Mouse (Mus musculus) G1E-ER4 (cell line): ENCODE results near the gene Cpsf3. TPM values are rescaled to one million over a fixed set of nuclear protein-coding genes. Genes with fewer than 3 reads are reported as not detected.

Experiments
- GATA1 ChIP-seq: IDR thresholded peaks from one replicate; pipeline ENCODE4 v1.8.0; 2012; ENCODE audit warnings: low read length, inconsistent platforms
- polyA plus RNA-seq: library from polyadenylated mRNA; stranded (reverse); fragments of >175 nt; gene quantifications from 2 replicates; pipeline ENCODE4 v1.2.3, GENCODE M21; 2012

Cpsf3 gene
- 6.9 and 7.2 TPM in 2 replicates for polyA plus RNA-seq

DNA sequence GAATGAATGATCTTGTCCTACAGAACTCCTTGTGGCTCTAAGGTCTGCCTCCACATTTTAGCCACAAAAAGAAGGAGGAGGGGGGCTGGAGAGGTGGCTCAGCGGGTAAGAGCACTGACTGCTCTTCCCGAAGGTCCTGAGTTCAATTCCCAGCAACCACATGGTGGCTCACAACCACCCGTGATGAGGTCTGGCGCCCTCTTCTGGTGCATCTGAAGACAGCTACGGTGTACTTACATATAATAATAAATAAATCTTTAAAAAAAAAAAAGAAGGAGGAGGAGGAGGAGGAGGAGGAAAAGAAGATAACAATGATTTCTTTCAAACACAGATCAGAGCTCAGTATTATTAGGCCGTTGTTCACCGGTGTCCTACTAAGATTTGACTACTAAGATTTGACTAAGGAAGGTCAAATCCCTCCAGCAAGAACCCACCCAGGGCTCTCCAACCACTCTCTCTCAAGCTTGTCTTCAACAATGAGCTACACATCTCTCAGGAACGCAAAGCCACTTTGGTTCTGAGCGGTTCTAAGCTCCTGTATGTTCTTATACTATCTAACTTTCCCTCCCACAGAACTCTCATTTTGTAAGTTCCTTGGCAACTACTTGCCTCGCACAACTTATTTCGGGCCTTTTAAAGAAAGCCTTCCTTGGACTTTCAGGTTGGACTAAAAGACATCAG, at the start of gene Cpsf3:
Gene Cpsf3, plus strand, starts transcription at position 631 of the 681 bp plus-strand sequence.
- no peak for TF ChIP-seq GATA1

DNA sequence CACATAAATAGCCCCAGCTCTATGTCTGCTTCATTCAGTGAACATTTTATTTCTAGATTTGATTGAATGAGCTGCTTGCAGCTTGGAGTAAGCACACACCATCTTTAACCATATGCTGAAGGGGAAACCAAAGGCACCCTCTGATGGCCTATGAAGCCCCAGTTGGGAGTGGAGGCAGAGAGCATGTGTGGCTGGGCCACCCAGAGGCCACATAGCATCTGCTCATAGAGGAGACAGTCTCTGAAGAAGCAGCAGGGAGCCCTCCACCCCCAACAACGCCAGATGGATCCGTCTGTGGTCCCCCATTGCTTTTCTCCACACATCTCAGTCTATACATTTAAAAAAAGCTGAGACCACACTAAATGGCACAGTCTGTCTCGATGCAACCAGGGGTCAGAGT, 43.2 kb upstream of the Cpsf3 start:
- no peak for TF ChIP-seq GATA1

DNA sequence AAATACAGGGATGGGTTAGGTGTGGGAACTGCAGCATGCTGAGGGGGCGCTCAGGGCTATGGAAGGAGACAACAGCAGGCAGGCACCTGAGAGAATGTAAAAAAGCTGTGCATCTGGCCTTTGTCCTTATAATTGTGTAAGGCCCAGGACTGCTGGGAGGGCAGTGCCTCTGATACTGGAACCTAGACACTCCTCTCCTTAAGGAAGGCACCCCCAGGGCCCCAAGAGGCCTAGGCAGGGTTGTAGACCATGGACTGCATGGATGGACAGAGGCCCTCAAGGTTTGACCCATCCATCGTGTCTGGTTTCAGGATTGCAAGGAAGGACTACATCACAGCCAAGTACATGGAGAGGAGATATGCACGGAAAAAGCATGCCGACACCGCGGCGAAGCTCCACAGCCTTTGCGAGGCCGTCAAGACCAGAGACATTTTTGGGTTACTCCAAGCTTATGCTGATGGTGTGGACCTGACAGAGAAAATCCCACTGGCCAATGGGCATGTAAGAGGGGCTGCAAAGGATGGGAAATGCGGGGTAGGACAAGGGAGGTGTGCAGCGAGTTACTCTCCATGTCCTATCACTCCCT, 40.7 kb upstream of the Cpsf3 start:
- no peak for TF ChIP-seq GATA1

DNA sequence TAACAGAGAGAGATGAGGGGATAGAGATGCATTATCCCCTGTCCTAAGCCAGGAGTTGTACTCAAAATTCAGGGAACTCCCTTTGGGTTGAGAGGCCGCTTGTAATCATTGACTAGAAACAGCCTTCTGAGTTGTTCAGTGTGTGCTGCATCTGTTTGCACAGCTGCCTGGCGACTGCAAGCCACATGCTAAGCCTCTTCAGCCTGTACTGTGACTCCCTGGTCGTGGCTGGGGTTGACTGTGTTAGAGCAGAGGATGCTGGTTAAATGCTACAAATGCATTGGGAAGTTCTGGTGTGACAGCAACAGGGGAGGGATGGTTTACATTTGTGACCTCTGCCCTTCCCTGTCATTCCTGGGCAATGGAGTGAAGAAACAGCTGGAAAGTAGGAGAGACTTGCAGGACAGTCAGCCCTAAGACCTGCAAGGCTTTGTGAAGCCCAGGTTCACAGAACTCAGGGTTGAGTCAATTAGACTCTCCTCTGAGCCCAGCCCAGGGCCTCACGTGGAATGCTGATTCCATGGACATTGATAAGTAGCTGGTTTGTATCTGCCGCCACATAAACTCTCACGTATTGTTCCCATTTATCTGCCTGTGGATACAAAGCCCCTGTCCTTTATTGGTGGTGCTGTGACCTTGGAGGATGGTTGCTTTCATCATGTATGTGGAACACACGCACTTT, 37.3 kb upstream of the Cpsf3 start:
- TF ChIP-seq GATA1: no peak

DNA sequence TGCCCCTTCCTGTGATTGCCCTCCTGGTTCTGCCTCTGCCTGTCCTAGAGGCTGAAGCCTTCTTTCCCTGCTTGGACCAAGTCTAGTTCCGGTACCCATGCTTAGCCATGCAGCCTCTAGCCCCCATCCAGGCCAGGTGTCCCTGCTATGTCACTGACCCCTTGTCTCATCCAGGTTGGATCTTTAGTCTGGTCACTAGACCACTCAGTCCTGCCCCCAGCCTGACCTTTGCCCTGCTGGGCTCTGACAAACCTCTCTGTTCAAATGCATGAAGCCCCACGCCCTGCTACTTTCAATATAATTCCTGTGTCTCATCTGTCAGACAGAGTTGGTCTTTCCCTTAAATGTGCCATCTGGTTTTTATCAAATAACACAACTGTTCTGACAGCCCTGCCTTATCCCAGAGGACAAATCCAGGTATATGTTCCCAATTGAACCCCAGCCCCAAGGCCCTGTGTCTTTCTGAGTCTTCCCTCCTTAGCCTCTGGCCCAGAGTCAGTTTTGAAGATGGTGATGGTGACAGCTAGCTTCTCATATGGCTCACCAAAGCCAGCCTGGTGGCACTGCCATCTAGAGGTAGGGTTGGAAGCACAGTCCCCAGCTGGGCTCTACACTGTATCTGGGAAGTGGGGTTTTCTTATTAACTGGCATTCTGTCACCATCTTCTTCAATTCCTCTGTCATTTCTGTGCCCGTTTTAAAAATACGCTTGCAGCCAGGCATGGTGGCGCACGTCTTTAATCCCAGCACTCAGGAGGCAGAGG, 24.5 kb upstream of the Cpsf3 start:
- TF ChIP-seq GATA1: no peak

DNA sequence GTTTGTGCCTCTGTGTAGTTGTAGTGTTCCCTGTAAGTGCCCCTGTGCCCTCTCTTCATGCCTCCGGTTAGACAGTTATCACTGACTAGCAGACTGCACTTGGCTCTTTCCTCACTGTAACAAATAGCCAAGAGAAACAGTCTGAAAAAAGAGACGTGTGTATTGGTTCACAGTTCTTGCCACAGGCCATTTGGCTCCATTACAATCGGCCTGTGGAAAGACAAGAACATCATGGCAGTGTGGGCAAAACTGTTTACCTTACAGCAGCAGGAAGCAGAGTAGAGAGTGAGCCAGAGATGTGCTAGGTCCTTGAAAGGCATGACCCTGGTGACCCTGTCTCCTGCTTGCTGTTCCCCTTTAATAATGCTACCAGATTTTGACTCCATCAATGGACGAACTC, 23.7 kb upstream of the Cpsf3 start:
- no peak for TF ChIP-seq GATA1

DNA sequence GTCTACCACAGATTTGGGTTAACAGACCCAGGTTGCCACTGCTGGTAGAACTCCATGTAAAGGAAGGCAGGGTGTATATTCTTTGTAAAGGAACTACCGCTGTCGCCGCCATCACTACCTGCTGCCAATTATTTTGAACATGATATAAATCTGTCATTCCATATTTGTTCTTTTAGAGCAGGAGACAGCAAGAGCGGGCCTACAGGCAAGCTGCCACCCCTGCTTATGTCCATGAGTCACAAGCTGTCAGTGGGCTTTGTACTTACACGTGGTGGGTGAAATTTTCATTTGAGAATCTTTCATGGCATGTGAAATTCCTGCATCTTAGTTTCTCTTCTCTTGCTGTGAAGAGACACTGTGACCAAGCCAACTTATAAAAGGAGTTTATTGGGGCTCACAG, 21.9 kb upstream of the Cpsf3 start:
- no peak for TF ChIP-seq GATA1

DNA sequence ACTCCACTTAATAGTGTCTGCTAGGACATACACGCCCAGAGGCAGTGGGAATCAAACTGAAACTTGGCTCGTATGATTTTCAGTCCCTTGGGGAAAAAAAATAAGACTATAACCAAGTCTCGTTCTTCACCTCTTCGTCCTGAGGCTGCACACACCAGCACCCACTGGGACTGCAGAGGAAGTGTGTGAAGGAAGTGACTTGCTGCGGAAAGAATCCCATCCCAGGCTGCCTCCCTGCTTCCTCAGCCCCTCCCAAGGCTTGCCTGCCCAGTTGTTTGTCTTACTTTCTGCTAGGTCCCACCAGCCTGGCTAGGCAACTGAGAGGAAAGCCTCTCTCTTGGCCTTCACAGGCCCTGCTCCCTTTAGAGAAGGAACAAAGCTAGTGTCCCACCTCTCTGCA, 20.9 kb upstream of the Cpsf3 start:
- no peak for TF ChIP-seq GATA1

DNA sequence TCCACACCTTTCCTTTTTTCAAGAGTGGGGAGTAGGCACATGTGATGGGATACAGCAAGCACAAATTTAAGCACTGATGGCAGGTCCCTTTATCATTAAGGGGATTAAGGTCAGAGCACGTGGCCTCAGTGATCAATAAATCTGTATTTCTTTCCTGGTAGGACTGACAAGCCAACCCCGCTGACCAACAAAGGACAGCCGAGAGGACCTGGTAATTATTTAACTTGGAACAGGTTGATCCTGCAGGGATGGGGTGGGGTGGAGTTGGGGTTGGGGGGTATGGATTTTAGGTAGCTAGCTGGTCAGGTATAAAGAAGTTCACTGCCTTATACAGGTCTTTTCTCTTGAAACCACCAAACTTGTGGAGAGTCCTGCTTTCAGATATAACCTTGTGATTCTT, 20.2 kb upstream of the Cpsf3 start:
- TF ChIP-seq GATA1: no peak

DNA sequence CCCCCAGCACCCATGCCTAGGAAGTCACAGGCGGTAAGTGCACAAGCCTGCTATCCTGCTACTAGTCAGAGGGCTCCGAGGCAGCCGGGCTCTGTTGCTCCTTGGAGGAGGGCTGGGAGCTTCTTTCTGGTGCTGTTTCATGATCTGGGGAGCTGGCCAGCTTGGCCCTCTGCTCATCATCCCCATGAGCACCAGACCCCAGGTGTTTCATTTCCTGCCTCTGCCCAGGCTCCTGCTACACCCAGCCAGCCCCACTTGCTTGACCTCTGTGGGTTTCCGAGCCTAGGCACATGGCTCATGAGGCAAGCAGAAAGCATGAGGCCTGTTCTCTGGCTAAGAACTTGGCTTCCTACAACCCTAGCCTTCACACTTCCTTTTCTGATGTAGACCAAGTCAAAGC, 19.7 kb upstream of the Cpsf3 start:
- TF ChIP-seq GATA1: no peak

DNA sequence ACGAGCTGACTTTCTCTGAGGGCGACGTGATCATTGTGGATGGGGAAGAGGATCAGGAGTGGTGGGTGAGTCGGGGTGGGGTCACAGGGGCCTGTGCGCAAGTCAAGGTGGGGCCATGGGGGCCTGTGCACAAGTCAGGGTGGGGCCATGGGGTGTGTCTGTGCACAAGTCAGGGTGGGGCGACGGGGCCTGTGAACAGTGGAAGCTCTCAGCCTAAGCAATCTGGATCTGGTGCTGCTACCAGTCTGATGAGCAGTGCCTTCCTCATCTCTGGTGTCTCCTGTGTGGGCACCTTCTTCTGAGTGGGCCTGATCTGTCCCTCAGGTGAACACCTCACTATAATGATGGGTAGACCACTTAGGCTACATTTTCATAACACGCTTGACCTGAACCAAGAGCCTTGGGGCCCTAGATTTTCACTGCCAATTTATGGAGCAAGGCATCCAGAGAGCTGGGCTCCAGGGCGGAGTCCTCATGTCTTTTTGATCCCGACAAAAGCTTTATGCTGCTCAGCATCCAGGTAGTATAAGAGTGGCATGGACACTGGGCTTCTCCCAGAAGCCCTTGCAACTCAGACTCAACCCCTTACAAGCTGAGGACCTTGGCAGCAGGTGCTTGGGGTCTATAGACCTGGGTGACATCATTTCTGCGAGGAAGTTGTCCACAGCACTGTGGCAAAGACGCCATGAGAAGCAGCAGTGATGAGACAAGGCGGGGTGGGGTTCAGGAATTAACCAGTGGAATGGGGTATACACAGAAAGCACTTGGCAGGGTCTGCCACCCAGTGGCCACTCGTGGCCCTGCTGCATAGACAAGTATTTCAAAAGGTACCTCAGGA, 19.0 kb upstream of the Cpsf3 start:
- no peak for TF ChIP-seq GATA1

DNA sequence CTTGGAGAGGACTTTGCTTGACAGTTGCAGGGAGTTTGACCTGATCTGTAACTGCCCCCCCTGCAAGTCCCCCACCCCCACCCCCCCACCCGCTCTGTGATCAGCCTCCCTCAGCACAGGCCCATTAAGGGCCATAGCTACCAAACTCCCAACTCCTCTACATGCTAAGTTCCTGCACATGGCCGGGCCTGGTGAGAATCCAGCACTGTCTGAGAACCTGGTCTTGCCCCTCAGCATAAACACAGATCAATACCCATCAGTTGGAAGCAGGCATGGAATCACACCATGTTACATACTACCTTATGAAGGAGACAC, 18.4 kb upstream of the Cpsf3 start:
- no peak for TF ChIP-seq GATA1

DNA sequence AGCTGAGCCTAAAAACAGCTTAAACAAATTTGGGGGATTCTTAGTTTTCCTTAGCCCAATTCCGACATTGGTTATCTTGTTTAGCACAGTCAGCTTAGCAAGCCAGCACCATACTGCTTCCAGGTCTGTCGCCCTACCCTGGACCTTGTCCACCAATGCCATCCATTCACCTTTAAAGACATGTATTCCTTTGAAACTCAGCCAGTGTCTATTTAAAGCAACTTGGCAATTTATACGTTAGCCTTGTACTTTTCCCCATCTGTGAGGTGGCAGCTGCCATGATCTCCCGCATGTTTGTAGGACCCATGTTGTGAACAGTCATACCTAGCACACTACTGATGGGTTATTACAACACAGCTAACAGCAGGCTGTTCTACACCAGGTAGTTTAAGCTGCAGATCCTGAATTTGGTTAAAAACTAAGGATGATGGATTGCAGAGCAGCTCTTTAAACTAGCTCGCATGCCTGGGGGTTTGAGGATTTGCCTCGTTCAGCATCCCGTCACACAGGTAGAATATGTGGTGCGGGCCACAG, 17.0 kb upstream of the Cpsf3 start:
- TF ChIP-seq GATA1: no peak

DNA sequence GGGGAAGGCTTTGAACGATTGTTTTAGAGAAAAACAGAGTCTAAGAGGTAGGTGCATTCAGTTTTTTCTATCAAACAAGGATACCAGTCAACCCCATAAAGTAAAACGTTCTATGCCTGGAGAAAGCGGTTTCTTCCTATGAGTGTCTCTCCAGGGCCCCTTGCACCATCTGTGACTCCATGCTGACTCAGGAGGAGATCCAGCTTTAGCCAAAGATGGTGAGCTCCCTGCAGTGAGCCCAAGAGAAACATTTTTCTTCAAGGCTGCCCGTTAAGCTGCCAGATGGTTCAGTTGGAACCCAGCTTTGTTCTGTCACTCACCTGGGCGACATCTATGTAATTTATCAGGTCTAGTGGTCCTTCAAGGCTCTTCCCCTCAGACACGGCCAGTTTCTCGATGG, 10.7 kb upstream of the Cpsf3 start:
- no peak for TF ChIP-seq GATA1

DNA sequence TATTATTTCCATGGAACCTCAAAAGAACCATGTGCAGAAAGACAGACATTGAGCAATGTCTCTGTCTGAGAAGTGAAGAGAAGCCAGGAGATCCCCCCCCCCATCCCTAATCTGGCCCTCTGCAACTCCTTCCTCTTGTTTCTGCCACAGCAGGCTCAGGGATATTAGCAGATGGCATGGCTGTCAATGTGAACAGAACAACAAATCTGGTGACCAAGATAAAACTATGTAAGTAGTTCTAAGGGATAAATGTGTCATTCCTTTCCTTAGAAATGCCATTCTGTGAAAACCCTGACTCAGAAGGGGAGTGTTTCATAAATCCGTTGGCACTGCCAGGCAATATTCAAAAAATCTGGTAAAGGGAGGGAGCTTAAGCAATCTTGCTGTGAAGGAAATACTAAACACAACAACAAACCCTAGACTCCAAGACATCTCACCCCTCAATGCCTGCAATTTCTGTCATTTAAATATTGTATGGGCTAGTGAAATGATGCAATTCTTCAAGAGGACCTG, 7.8 kb upstream of the Cpsf3 start:
- no peak for TF ChIP-seq GATA1
